Comparison of ENCODE assay signal across 10 mouse cellular contexts in genomic region chr11:101162772-101163171, GRCm38 (mm10). TPM values are rescaled to one million over a fixed set of nuclear protein-coding genes. Genes with fewer than 3 reads are reported as not detected.
A peak's percentile ranks its signal among the peaks of the same experiment; 100 is the strongest.
DNase-seq lines count a peak whose midpoint lies in the region; ATAC-seq and TF ChIP-seq lines count a peak whose summit lies in the region.
"Had no signal": no experiment of that assay in that cellular context is flagged by ENCODE, and none has a peak within 500 bp of the region (broad histone marks: within the 10 kb centered on the region; RNA-seq: fewer than 3 reads in every experiment).

No protein-coding gene starts in this region.

- no peak overlapping the region for H3K4me3 ChIP-seq in heart, embryonic 12.5 days
- H3K4me3 ChIP-seq in thymus, adult 2 months (ENCODE audit: control insufficient read depth, insufficient read depth, low read length), result no peak overlapping the region

- no peak for ATAC-seq in heart, embryonic 12.5 days (ENCODE audit: insufficient number of reproducible peaks, low FRiP score)

- H3K9ac ChIP-seq in heart, embryonic 12.5 days, result no peak overlapping the region

- no peak overlapping the region for H3K4me2 ChIP-seq in heart, embryonic 12.5 days

- WGBS in heart, embryonic 12.5 days, result 73% methylated on average over 5 of the region's 5 CpGs
- 93% methylated on average over 5 of the region's 5 CpGs for WGBS in thymus, adult 2 months

- H3K27me3 ChIP-seq in heart, embryonic 12.5 days (replicated peaks), result peaks cover 66% of the 10 kb centered on the region
- H3K27me3 ChIP-seq in thymus, adult 2 months (ENCODE audit: control insufficient read depth, insufficient read depth, low read length), result peaks cover 5% of the 10 kb centered on the region; the same call in 1 of the 2 replicates
- H3K27me3 ChIP-seq: CH12.LX had no signal

- no peak overlapping the region for H3K27ac ChIP-seq in heart, embryonic 12.5 days (ENCODE audit: poor library complexity, severe bottlenecking)
- no peak overlapping the region for H3K27ac ChIP-seq in thymus, adult 2 months (ENCODE audit: control insufficient read depth, insufficient read depth, low read length)
- H3K27ac ChIP-seq: macrophage had no signal

- H3K4me1 ChIP-seq in heart, embryonic 12.5 days (replicated peaks), result peaks cover 20% of the 10 kb centered on the region
- peaks cover 6% of the 10 kb centered on the region; the same call in 1 of the 2 replicates for H3K4me1 ChIP-seq in thymus, adult 2 months (replicated peaks; ENCODE audit: control insufficient read depth, insufficient read depth, low read length)

- no peak for TF ChIP-seq POLR2A in thymus, adult 2 months (IDR thresholded peaks at IDR 0.05; ENCODE audit: control insufficient read depth, extremely low read depth, insufficient read depth, low read length, poor library complexity)

- no peak for TF ChIP-seq CTCF in thymus, adult 2 months (IDR thresholded peaks at IDR 0.05; ENCODE audit: borderline replicate concordance, control insufficient read depth, extremely low read depth, insufficient read depth, low read length, poor library complexity)

- H3K36me3 ChIP-seq in heart, embryonic 12.5 days, result peaks cover 68% of the 10 kb centered on the region
- no peaks in the 10 kb centered on the region for H3K36me3 ChIP-seq in thymus, adult 2 months (ENCODE audit: control insufficient read depth, insufficient read depth, low read length)

- H3K9me3 ChIP-seq in heart, embryonic 12.5 days (replicated peaks), result no peaks in the 10 kb centered on the region

- peak; percentile 99 for DNase-seq in heart, adult 11 months
- DNase-seq in 3T3-L1 (ENCODE audit: low read depth, low spot score), result peak; percentile 70
- DNase-seq in cerebellum, postnatal 25 days, result peak; percentile 49 to 61
- DNase-seq in kidney, postnatal 25 days, result peak; percentile 60 to 91
- no peak for DNase-seq in thymus, adult 2 months
- DNase-seq in c-Kit-positive CD71-positive TER-119-positive erythroid progenitor cells, embryonic 14.5 days (ENCODE audit: low spot score), result no peak
- DNase-seq in layer of hippocampus, postnatal 14 days (ENCODE audit: low spot score in 2 of 2), result no peak

RNA-seq across cellular contexts. Expression of gene Tubg2, which starts 7.1 kb away (rescaled TPM):
- 3.3 and 3.6 TPM in 2 replicates for polyA plus RNA-seq in heart, embryonic 12.5 days (2016; fragmentation: Nextera tagmentation; extraction: Ambion mirVana)
- polyA plus RNA-seq in thymus, adult 2 months (2012; rRNA removed), result 2.6 and 3.3 TPM in 2 replicates
- 10 to 100 TPM; 36.7 to 41.0 TPM for total RNA-seq in layer of hippocampus, postnatal 14 days (2021)

RNA-seq across cellular contexts. Expression of gene Cntnap1, which starts 7.6 kb away (rescaled TPM):
- 0.37 and 0.71 TPM in 2 replicates for polyA plus RNA-seq in heart, embryonic 12.5 days (2016; fragmentation: Nextera tagmentation; extraction: Ambion mirVana)
- polyA plus RNA-seq in thymus, adult 2 months (2012; rRNA removed), result 4.5 and 5.3 TPM in 2 replicates
- total RNA-seq in layer of hippocampus, postnatal 14 days (2021), result 100 to 1,000 TPM; 137 to 149 TPM

RNA-seq across cellular contexts. Expression of gene Plekhh3, which starts 8.4 kb away (rescaled TPM):
- 10.4 and 10.6 TPM in 2 replicates for polyA plus RNA-seq in heart, embryonic 12.5 days (2016; fragmentation: Nextera tagmentation; extraction: Ambion mirVana)
- polyA plus RNA-seq in thymus, adult 2 months (2012; rRNA removed), result 11.9 and 12.1 TPM in 2 replicates
- 10 to 100 TPM; 14.2 to 16.1 TPM for total RNA-seq in layer of hippocampus, postnatal 14 days (2021)

RNA-seq across cellular contexts. Expression of gene Ccr10, which starts 12.5 kb away (rescaled TPM):
- 0.15 and 0.36 TPM in 2 replicates for polyA plus RNA-seq in heart, embryonic 12.5 days (2016; fragmentation: Nextera tagmentation; extraction: Ambion mirVana)
- 2.9 and 3.9 TPM in 2 replicates for polyA plus RNA-seq in thymus, adult 2 months (2012; rRNA removed)
- under 1 TPM in 1 of 2 experiments, not detected in 1; 0.18 TPM for total RNA-seq in layer of hippocampus, postnatal 14 days (2021)
- polyA plus RNA-seq: macrophage had no signal

RNA-seq across cellular contexts. Expression of gene Tubg1, which starts 43.0 kb away (rescaled TPM):
- polyA plus RNA-seq in heart, embryonic 12.5 days (2016; fragmentation: Nextera tagmentation; extraction: Ambion mirVana), result 77.3 and 78.8 TPM in 2 replicates
- polyA plus RNA-seq in thymus, adult 2 months (2012; rRNA removed), result 50.3 and 67.4 TPM in 2 replicates
- 10 to 100 TPM; 48.9 to 52.6 TPM for total RNA-seq in layer of hippocampus, postnatal 14 days (2021)

Comparison
In these comparisons a context has a peak if more than half of its experiments do, and no peak if none do; other contexts are left out.
1. DNase-seq: peak in heart, adult 11 months (single experiment), 3T3-L1 (single experiment), cerebellum, postnatal 25 days (2 of 2) and kidney, postnatal 25 days (2 of 2); none in thymus, adult 2 months (single experiment), c-Kit-positive CD71-positive TER-119-positive erythroid progenitor cells, embryonic 14.5 days (single experiment) and layer of hippocampus, postnatal 14 days (0 of 2).